Mouse (Mus musculus): ENCODE results near the gene Sbf2. TPM values are rescaled to one million over a fixed set of nuclear protein-coding genes. Genes with fewer than 3 reads are reported as not detected.
"Not testable (repeated sequence)": the region's sequence is repeated elsewhere in the genome, so short reads cannot be mapped to it uniquely, and the experiment has no call there.

Sbf2 gene
- 30.0 and 33.0 TPM in 2 replicates for polyA plus RNA-seq (2012; rRNA removed)

- peak; percentile 88 for DNase-seq (ENCODE audit: low spot score)
Observed at GRCm38 (mm10) chr7:110614133-110615063, at the start of gene Sbf2. TSS of gene Sbf2 (minus strand) at chr7:110614922.

- DNase-seq (ENCODE audit: low spot score): no peak
Observed at GRCm38 (mm10) chr7:110658378-110658928, 43.7 kb upstream of the Sbf2 start.

- DNase-seq (ENCODE audit: low spot score): no peak
Observed at GRCm38 (mm10) chr7:110655966-110656365, 41.2 kb upstream of the Sbf2 start.

GRCm38 (mm10) chr7:110655230-110655629, 40.5 kb upstream of the Sbf2 start:
- DNase-seq (ENCODE audit: low spot score): no peak

GRCm38 (mm10) chr7:110651091-110651490, 36.4 kb upstream of the Sbf2 start:
- DNase-seq (ENCODE audit: low spot score): no peak

- DNase-seq (ENCODE audit: low spot score): no peak
Observed at GRCm38 (mm10) chr7:110650491-110650890, 35.8 kb upstream of the Sbf2 start.

- no peak for DNase-seq (ENCODE audit: low spot score)
Observed at GRCm38 (mm10) chr7:110649133-110649987, 34.6 kb upstream of the Sbf2 start.

GRCm38 (mm10) chr7:110648455-110649085, 33.8 kb upstream of the Sbf2 start:
- DNase-seq (ENCODE audit: low spot score): no peak

GRCm38 (mm10) chr7:110647559-110648454, 33.1 kb upstream of the Sbf2 start:
- DNase-seq (ENCODE audit: low spot score): no peak

- DNase-seq (ENCODE audit: low spot score): no peak
Observed at GRCm38 (mm10) chr7:110646611-110647407, 32.1 kb upstream of the Sbf2 start.

- DNase-seq (ENCODE audit: low spot score): no peak
Observed at GRCm38 (mm10) chr7:110645859-110646258, 31.1 kb upstream of the Sbf2 start.

GRCm38 (mm10) chr7:110645311-110645710, 30.6 kb upstream of the Sbf2 start:
- peak; percentile 28 for DNase-seq (ENCODE audit: low spot score)

GRCm38 (mm10) chr7:110639958-110640357, 25.2 kb upstream of the Sbf2 start:
- DNase-seq (ENCODE audit: low spot score): not testable (repeated sequence)

- no peak for DNase-seq (ENCODE audit: low spot score)
Observed at GRCm38 (mm10) chr7:110639291-110639915, 24.7 kb upstream of the Sbf2 start.

GRCm38 (mm10) chr7:110638305-110639110, 23.8 kb upstream of the Sbf2 start:
- DNase-seq (ENCODE audit: low spot score): no peak

GRCm38 (mm10) chr7:110636559-110636958, 21.8 kb upstream of the Sbf2 start:
- no peak for DNase-seq (ENCODE audit: low spot score)

GRCm38 (mm10) chr7:110635929-110636328, 21.2 kb upstream of the Sbf2 start:
- no peak for DNase-seq (ENCODE audit: low spot score)

- no peak for DNase-seq (ENCODE audit: low spot score)
Observed at GRCm38 (mm10) chr7:110631136-110631888, 16.6 kb upstream of the Sbf2 start.

Measured in urinary bladder, adult 2 months (tissue).